Mouse (Mus musculus) lung, adult 2 months (tissue): ENCODE results near the gene Gm20696. TPM values are rescaled to one million over a fixed set of nuclear protein-coding genes. Genes with fewer than 3 reads are reported as not detected.
A peak's percentile ranks its signal among the peaks of the same experiment; 100 is the strongest.

Experiments used
- DNase-seq: peaks from one replicate; pipeline ENCODE4 v3.0.0; 2022
- H3K4me1 ChIP-seq: fragments of 200-500 bp; 2 replicates; pipeline ENCODE4 v1.6.1; 2011; ENCODE audit warnings: low read length; ENCODE audit not compliant: control insufficient read depth, insufficient read depth
- H3K4me3 ChIP-seq: fragments of 200-500 bp; replicated peaks from 2 replicates; pipeline ENCODE3; 2011; ENCODE audit warnings: low read depth, mild to moderate bottlenecking, control low read depth, low read length; ENCODE audit errors: extremely low read depth
- CTCF ChIP-seq: fragments of 200-500 bp; IDR thresholded peaks from 2 replicates; pipeline ENCODE4 v1.5.1; 2011; ENCODE audit warnings: mild to moderate bottlenecking, low read length, control low read depth; ENCODE audit not compliant: insufficient read depth
- POLR2A ChIP-seq: fragments of 200-500 bp; IDR thresholded peaks from 2 replicates; pipeline ENCODE4 v1.6.1; 2011; ENCODE audit warnings: low read depth, mild to moderate bottlenecking, control low read depth, low read length, borderline replicate concordance; ENCODE audit errors: extremely low read depth
- WGBS: fragments of 180-500 bp; shearing (Covaris S2); methylation state at CpG from one replicate; pipeline ENCODE4 v1.1.7; 2018; 5-methylcytosine and 5-hydroxymethylcytosine counted together
- polyA plus RNA-seq: library from polyadenylated mRNA; depleted of rRNA; stranded (reverse); fragments of >200 nt; gene quantifications from 2 replicates; pipeline ENCODE4 v1.2.3, GENCODE M21; 2012

The Gm20696 gene
- polyA plus RNA-seq, 1 experiment = 1.4 TPM

GRCm38 (mm10) chr6:99525351-99525750 lies 141.2 kb downstream of the Gm20696 start:
- DNase-seq = no peak
- WGBS = 38% methylated on average over 8 of the region's 8 CpGs
- no peak overlapping the region for H3K4me3 ChIP-seq
- no peaks in the 10 kb centered on the region for H3K4me1 ChIP-seq
- TF ChIP-seq CTCF = no peak
- TF ChIP-seq POLR2A = no peak

GRCm38 (mm10) chr6:99523679-99524370 lies 142.8 kb downstream of the Gm20696 start:
- no peak for DNase-seq
- WGBS = 28% methylated on average over 10 of the region's 10 CpGs
- TF ChIP-seq POLR2A = no peak
- TF ChIP-seq CTCF = no peak
- Histone ChIP-seq H3K4me3 (peak overlapping the region; percentile 90), H3K4me1 (no peaks in the 10 kb centered on the region)

GRCm38 (mm10) chr6:99523109-99523632 lies 143.4 kb downstream of the Gm20696 start:
- under 1% methylated on average over 22 of the region's 22 CpGs for WGBS
- DNase-seq = peak; percentile 79
- TF ChIP-seq CTCF (no peak), POLR2A (no peak)
- Histone ChIP-seq H3K4me1 (no peaks in the 10 kb centered on the region), H3K4me3 (peak overlapping the region; percentile 90)

GRCm38 (mm10) chr6:99522359-99523108 lies 144.1 kb downstream of the Gm20696 start, which contains the start of gene Foxp1:
Foxp1 (minus strand) TSS chr6:99522721.
- peak within 1 kb of the TSS; percentile 90 for H3K4me3 ChIP-seq
- DNase-seq = no peak
- H3K4me1 ChIP-seq = no peaks in the 10 kb centered on the region
- WGBS = 1% methylated on average over 72 of the region's 72 CpGs
- TF ChIP-seq POLR2A (peak; percentile 43; the same call in 1 of the 2 replicates), CTCF (no peak)

- under 1% methylated on average over 64 of the region's 64 CpGs for WGBS
Observed at GRCm38 (mm10) chr6:99521641-99522358, 144.8 kb downstream of the Gm20696 start.

GRCm38 (mm10) chr6:99521038-99521640 lies 145.5 kb downstream of the Gm20696 start:
- H3K4me3 ChIP-seq = peak overlapping the region; percentile 90
- TF ChIP-seq CTCF = no peak
- TF ChIP-seq POLR2A = peak; percentile 50; the same call in 1 of the 2 replicates
- H3K4me1 ChIP-seq = no peaks in the 10 kb centered on the region
- DNase-seq = peak; percentile 79
- under 1% methylated on average over 50 of the region's 54 CpGs for whole genome bisulfite sequencing

More at GRCm38 (mm10) chr6:99521641-99522358, 144.8 kb downstream of the Gm20696 start:
- Histone ChIP-seq H3K4me3 (peak overlapping the region; percentile 90), H3K4me1 (no peaks in the 10 kb centered on the region)
- TF ChIP-seq POLR2A (no peak), CTCF (no peak)
- peak; percentile 74 for DNase-seq

- DNase-seq = no peak
- TF ChIP-seq POLR2A (no peak), CTCF (no peak)
- Histone ChIP-seq H3K4me3 (peak overlapping the region; percentile 90), H3K4me1 (no peaks in the 10 kb centered on the region)
- WGBS = 0% methylated on average over 25 of the region's 27 CpGs
Observed at GRCm38 (mm10) chr6:99520676-99521037, 145.9 kb downstream of the Gm20696 start.

GRCm38 (mm10) chr6:99519806-99520675 lies 146.6 kb downstream of the Gm20696 start:
- Histone ChIP-seq H3K4me1 (no peaks in the 10 kb centered on the region), H3K4me3 (peak overlapping the region; percentile 90)
- DNase-seq = peak; percentile 51
- TF ChIP-seq CTCF (no peak), POLR2A (no peak)
- 9% methylated on average over 28 of the region's 38 CpGs for WGBS
